In genomic region chr5:89036147-89036546, GRCm38 (mm10) we compare ENCODE assay signal across 13 mouse cellular contexts.
DNase-seq lines count a peak whose midpoint lies in the region; ATAC-seq lines count a peak whose summit lies in the region.
"Had no signal": no experiment of that assay in that cellular context is flagged by ENCODE, and none has a peak within 500 bp of the region (broad histone marks: within the 10 kb centered on the region; RNA-seq: fewer than 3 reads in every experiment).

No protein-coding gene starts in this region.

- no peaks in the 10 kb centered on the region for H3K36me3 ChIP-seq in heart, embryonic 15.5 days
- H3K36me3 ChIP-seq in neural tube, embryonic 14.5 days (ENCODE audit: control insufficient read depth, insufficient read depth, low read length): no peaks in the 10 kb centered on the region
- H3K36me3 ChIP-seq in midbrain, embryonic 13.5 days: no peaks in the 10 kb centered on the region
- H3K36me3 ChIP-seq: G1E; limb, embryonic 12.5 days had no signal

- no peaks in the 10 kb centered on the region for H3K9me3 ChIP-seq in heart, embryonic 15.5 days (replicated peaks)
- no peaks in the 10 kb centered on the region; the same call in 1 of the 2 replicates for H3K9me3 ChIP-seq in neural tube, embryonic 14.5 days (ENCODE audit: control insufficient read depth, low read length)
- H3K9me3 ChIP-seq in midbrain, embryonic 13.5 days: no peaks in the 10 kb centered on the region
- H3K9me3 ChIP-seq: limb, embryonic 12.5 days had no signal

- peaks cover 22% of the 10 kb centered on the region for H3K4me1 ChIP-seq in heart, embryonic 15.5 days (replicated peaks)
- H3K4me1 ChIP-seq in neural tube, embryonic 14.5 days (ENCODE audit: control insufficient read depth, insufficient read depth, low read length): peaks cover 3% of the 10 kb centered on the region; the same call in 1 of the 2 replicates
- H3K4me1 ChIP-seq in midbrain, embryonic 13.5 days (replicated peaks): 0 out of 2 replicates have a peak, but pooled peaks cover 8% of the 10 kb centered on the region
- H3K4me1 ChIP-seq: limb, embryonic 12.5 days had no signal

- ATAC-seq in heart, embryonic 15.5 days (replicated peaks; ENCODE audit: insufficient number of reproducible peaks, insufficient read depth, low FRiP score, low read depth): no peak
- peak; percentile 62; the same call in 1 of the 2 replicates for ATAC-seq in neural tube, embryonic 14.5 days (ENCODE audit: low read depth)
- peak; percentile 81 for ATAC-seq in midbrain, embryonic 13.5 days
- ATAC-seq in megakaryocyte-erythroid progenitor cell, adult 5-6 weeks (replicated peaks; ENCODE audit: low FRiP score, low TSS enrichment, poor library complexity, severe bottlenecking): no peak

- 18% methylated on average over 5 of the region's 5 CpGs for WGBS in heart, embryonic 15.5 days
- 63% methylated on average over 5 of the region's 5 CpGs for WGBS in neural tube, embryonic 14.5 days
- 46% methylated on average over 5 of the region's 5 CpGs for WGBS in midbrain, embryonic 13.5 days

- no peak overlapping the region for H3K9ac ChIP-seq in heart, embryonic 15.5 days
- no peak overlapping the region for H3K9ac ChIP-seq in neural tube, embryonic 14.5 days (replicated peaks; ENCODE audit: low read depth, low read length)
- H3K9ac ChIP-seq in midbrain, embryonic 13.5 days (replicated peaks): no peak overlapping the region
- H3K9ac ChIP-seq: limb, embryonic 12.5 days had no signal

- H3K27ac ChIP-seq in heart, embryonic 15.5 days: peak overlapping the region; percentile 60; the same call in 1 of the 2 replicates
- H3K27ac ChIP-seq in neural tube, embryonic 14.5 days (ENCODE audit: low read depth, low read length): no peak overlapping the region
- no peak overlapping the region for H3K27ac ChIP-seq in midbrain, embryonic 13.5 days
- H3K27ac ChIP-seq: limb, embryonic 12.5 days had no signal

- no peak for DNase-seq in heart, adult 8-10 months (ENCODE audit: low spot score)
- no peak for DNase-seq in neural tube, embryonic 10.5 days (ENCODE audit: extremely low spot score, low spot score)
- DNase-seq in thymus, postnatal 4 days: peak; percentile 15
- no peak for DNase-seq in frontal cortex, postnatal 36 days (ENCODE audit: low spot score in 2 of 2)
- DNase-seq: kidney, adult 9 months; lung, adult 2 months; right cerebral cortex, postnatal 25 days had no signal

- H3K27me3 ChIP-seq in heart, embryonic 15.5 days: no peaks in the 10 kb centered on the region
- no peaks in the 10 kb centered on the region for H3K27me3 ChIP-seq in neural tube, embryonic 14.5 days (ENCODE audit: control insufficient read depth, insufficient read depth, low read length)
- no peaks in the 10 kb centered on the region for H3K27me3 ChIP-seq in midbrain, embryonic 13.5 days
- H3K27me3 ChIP-seq: limb, embryonic 12.5 days had no signal

- H3K4me2 ChIP-seq in heart, embryonic 15.5 days: peak overlapping the region; percentile 21; the same call in 1 of the 2 replicates
- no peak overlapping the region for H3K4me2 ChIP-seq in neural tube, embryonic 14.5 days (ENCODE audit: low read depth, low read length)
- no peak overlapping the region for H3K4me2 ChIP-seq in midbrain, embryonic 13.5 days (replicated peaks)
- H3K4me2 ChIP-seq: limb, embryonic 12.5 days had no signal

- H3K4me3 ChIP-seq in heart, embryonic 15.5 days: no peak overlapping the region
- no peak overlapping the region for H3K4me3 ChIP-seq in neural tube, embryonic 14.5 days (ENCODE audit: low read depth, low read length)
- no peak overlapping the region for H3K4me3 ChIP-seq in midbrain, embryonic 13.5 days (replicated peaks)
- H3K4me3 ChIP-seq: limb, embryonic 12.5 days had no signal

Comparison
In these comparisons a context has a peak if more than half of its experiments do, and no peak if none do; other contexts are left out.
1. ATAC-seq: peak in neural tube, embryonic 14.5 days (single experiment) and midbrain, embryonic 13.5 days (single experiment); none in heart, embryonic 15.5 days (single experiment) and megakaryocyte-erythroid progenitor cell, adult 5-6 weeks (single experiment).